ENCODE assay signal across 7 mouse cellular contexts in the genomic region with DNA sequence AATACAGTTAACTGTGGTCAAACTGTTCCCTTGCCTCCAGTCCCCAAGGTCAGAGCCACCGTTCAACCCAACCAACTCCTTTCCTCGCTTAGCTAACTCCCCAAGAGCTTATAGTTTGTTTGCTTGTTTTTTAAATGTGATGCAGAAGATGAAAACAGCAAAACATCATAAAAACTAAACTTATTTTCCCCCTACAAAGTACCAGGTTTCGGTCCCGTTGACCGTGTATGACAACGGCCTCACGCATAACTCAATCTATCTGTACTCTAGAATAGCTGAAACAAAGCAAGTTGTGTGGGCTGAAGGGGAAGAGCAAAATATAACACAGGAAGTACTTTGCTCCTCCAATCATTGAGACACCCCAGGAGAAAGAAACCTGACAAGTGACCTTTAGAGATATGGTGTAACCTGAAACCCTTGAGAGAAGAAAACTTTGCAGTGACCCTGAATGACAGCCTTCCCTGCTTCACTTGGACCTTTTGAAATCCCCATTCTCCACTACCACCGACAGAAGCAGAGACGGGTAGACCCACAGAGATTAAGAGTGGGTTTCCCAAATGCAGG. TPM values are rescaled to one million over a fixed set of nuclear protein-coding genes. Genes with fewer than 3 reads are reported as not detected.
DNase-seq lines count a peak whose midpoint lies in the region; ATAC-seq and TF ChIP-seq lines count a peak whose summit lies in the region.

No protein-coding gene starts in this region.

- DNase-seq in thymus, adult 2 months = no peak
- DNase-seq in thymus, postnatal 10 days (ENCODE audit: low spot score in 2 of 2) = no peak
- DNase-seq in liver, embryonic 14.5 days (ENCODE audit: low read depth in 3 of 3, low spot score in 3 of 3) = no peak
- DNase-seq in thymus, postnatal 14 days = no peak
- DNase-seq in gastrocnemius, postnatal 14 days = no peak

- intact Hi-C loops in gastrocnemius, postnatal 14 days (cut with DNase I; ENCODE audit: low total_unique reads) = no loop called here

- H3K27ac ChIP-seq in thymus, adult 2 months (ENCODE audit: control insufficient read depth, insufficient read depth, low read length) = peak overlapping the region; percentile 5; the same call in 1 of the 2 replicates
- peak overlapping the region; percentile 85 for H3K27ac ChIP-seq in forebrain, embryonic 12.5 days
- H3K27ac ChIP-seq in liver, embryonic 14.5 days = no peak overlapping the region
- H3K27ac ChIP-seq in stomach, embryonic 15.5 days = peak overlapping the region; percentile 94

- H3K4me3 ChIP-seq in thymus, adult 2 months (ENCODE audit: control insufficient read depth, insufficient read depth, low read length) = peak overlapping the region; percentile 84
- H3K4me3 ChIP-seq in forebrain, embryonic 12.5 days (replicated peaks) = peak overlapping the region; percentile 99
- H3K4me3 ChIP-seq in liver, embryonic 14.5 days (ENCODE audit: insufficient read depth in 1 of 2, low read depth in 2 of 2, low read length in 2 of 2) = peak overlapping the region; percentile 71 to 72
- H3K4me3 ChIP-seq in stomach, embryonic 15.5 days (replicated peaks) = peak overlapping the region; percentile 88

- H3K9me3 ChIP-seq in forebrain, embryonic 12.5 days = no peaks in the 10 kb centered on the region
- H3K9me3 ChIP-seq in liver, embryonic 14.5 days (ENCODE audit: control insufficient read depth, low read length) = no peaks in the 10 kb centered on the region
- no peaks in the 10 kb centered on the region for H3K9me3 ChIP-seq in stomach, embryonic 15.5 days

- no peaks in the 10 kb centered on the region for H3K36me3 ChIP-seq in thymus, adult 2 months (ENCODE audit: control insufficient read depth, insufficient read depth, low read length)
- H3K36me3 ChIP-seq in forebrain, embryonic 12.5 days (replicated peaks) = no peaks in the 10 kb centered on the region
- H3K36me3 ChIP-seq in liver, embryonic 14.5 days (replicated peaks; ENCODE audit: control insufficient read depth, insufficient read depth, low read depth) = no peaks in the 10 kb centered on the region
- no peaks in the 10 kb centered on the region for H3K36me3 ChIP-seq in stomach, embryonic 15.5 days

- no peak for TF ChIP-seq CTCF in thymus, adult 2 months (IDR thresholded peaks at IDR 0.05; ENCODE audit: borderline replicate concordance, control insufficient read depth, extremely low read depth, insufficient read depth, low read length, poor library complexity)
- TF ChIP-seq CTCF in liver, embryonic 14.5 days (IDR thresholded peaks at IDR 0.05; ENCODE audit: low read depth) = no peak

- ATAC-seq in forebrain, embryonic 12.5 days (ENCODE audit: low FRiP score) = no peak
- no peak for ATAC-seq in liver, embryonic 14.5 days (ENCODE audit: insufficient read depth)
- ATAC-seq in stomach, embryonic 15.5 days (ENCODE audit: insufficient read depth, low FRiP score, low read depth) = no peak

- H3K27me3 ChIP-seq in thymus, adult 2 months (ENCODE audit: control insufficient read depth, insufficient read depth, low read length) = no peaks in the 10 kb centered on the region
- peaks cover 10% of the 10 kb centered on the region; the same call in 1 of the 2 replicates for H3K27me3 ChIP-seq in forebrain, embryonic 12.5 days
- peaks cover 4% of the 10 kb centered on the region; the same call in 1 of the 2 replicates for H3K27me3 ChIP-seq in liver, embryonic 14.5 days (ENCODE audit: control insufficient read depth, insufficient read depth, low read length)
- no peaks in the 10 kb centered on the region for H3K27me3 ChIP-seq in stomach, embryonic 15.5 days (replicated peaks)

- peaks cover 17% of the 10 kb centered on the region for H3K4me1 ChIP-seq in thymus, adult 2 months (replicated peaks; ENCODE audit: control insufficient read depth, insufficient read depth, low read length)
- peaks cover 48% of the 10 kb centered on the region for H3K4me1 ChIP-seq in forebrain, embryonic 12.5 days
- H3K4me1 ChIP-seq in liver, embryonic 14.5 days (replicated peaks; ENCODE audit: control insufficient read depth in 2 of 2, insufficient read depth in 2 of 2, low read length in 1 of 2) = peaks cover 7 to 23% of the 10 kb centered on the region in 2 experiments
- peaks cover 38% of the 10 kb centered on the region for H3K4me1 ChIP-seq in stomach, embryonic 15.5 days

- 7% methylated on average over 9 of the region's 9 CpGs for WGBS in thymus, adult 2 months
- WGBS in forebrain, embryonic 12.5 days = 27% methylated on average over 9 of the region's 9 CpGs
- WGBS in liver, embryonic 14.5 days (ENCODE audit: insufficient replicate concordance) = 16% methylated on average over 9 of the region's 9 CpGs
- 6% methylated on average over 9 of the region's 9 CpGs for WGBS in stomach, embryonic 15.5 days

- peak overlapping the region; percentile 93 for H3K9ac ChIP-seq in forebrain, embryonic 12.5 days
- H3K9ac ChIP-seq in liver, embryonic 14.5 days (replicated peaks) = peak overlapping the region; percentile 60
- peak overlapping the region; percentile 86; the same call in 1 of the 2 replicates for H3K9ac ChIP-seq in stomach, embryonic 15.5 days

- no peak for TF ChIP-seq EP300 in liver, embryonic 14.5 days (IDR thresholded peaks at IDR 0.05; ENCODE audit: low read depth)

- no peak for TF ChIP-seq POLR2A in thymus, adult 2 months (IDR thresholded peaks at IDR 0.05; ENCODE audit: control insufficient read depth, extremely low read depth, insufficient read depth, low read length, poor library complexity)

- peak overlapping the region; percentile 66 for H3K4me2 ChIP-seq in forebrain, embryonic 12.5 days
- H3K4me2 ChIP-seq in liver, embryonic 14.5 days (ENCODE audit: low read depth) = peak overlapping the region; percentile 95
- peak overlapping the region; percentile 67 for H3K4me2 ChIP-seq in stomach, embryonic 15.5 days

RNA-seq across cellular contexts. Expression of gene Mapkapk2, which starts 1.4 kb away (rescaled TPM):
- polyA plus RNA-seq in thymus, adult 2 months (2012; rRNA removed) = 67.2 and 69.6 TPM in 2 replicates
- polyA plus RNA-seq in forebrain, embryonic 12.5 days (2016; fragmentation: Nextera tagmentation; extraction: Ambion mirVana) = 51.0 and 55.3 TPM in 2 replicates
- 10.3 and 12.9 TPM in 2 replicates for polyA plus RNA-seq in liver, embryonic 14.5 days (2012; rRNA removed)
- 12.8 and 13.6 TPM in 2 replicates for polyA plus RNA-seq in liver, embryonic 14.5 days (2014; fragmentation: Nextera tagmentation; extraction: Ambion mirVana)
- polyA plus RNA-seq in stomach, embryonic 15.5 days (2015; fragmentation: Nextera tagmentation; extraction: Ambion mirVana) = 45.8 and 49.5 TPM in 2 replicates
- 100 to 1,000 TPM; 151 to 154 TPM for total RNA-seq in gastrocnemius, postnatal 14 days (2021)

RNA-seq across cellular contexts. Expression of gene Dyrk3, which starts 41.9 kb away (rescaled TPM):
- 0.78 and 0.98 TPM in 2 replicates for polyA plus RNA-seq in thymus, adult 2 months (2012; rRNA removed)
- 20.9 and 21.8 TPM in 2 replicates for polyA plus RNA-seq in forebrain, embryonic 12.5 days (2016; fragmentation: Nextera tagmentation; extraction: Ambion mirVana)
- 8.5 and 10.6 TPM in 2 replicates for polyA plus RNA-seq in liver, embryonic 14.5 days (2012; rRNA removed)
- polyA plus RNA-seq in liver, embryonic 14.5 days (2014; fragmentation: Nextera tagmentation; extraction: Ambion mirVana) = 14.3 and 14.9 TPM in 2 replicates
- 4.7 and 5.4 TPM in 2 replicates for polyA plus RNA-seq in stomach, embryonic 15.5 days (2015; fragmentation: Nextera tagmentation; extraction: Ambion mirVana)
- total RNA-seq in gastrocnemius, postnatal 14 days (2021) = under 1 TPM; 0.07 to 0.14 TPM

RNA-seq across cellular contexts. Expression of gene Eif2d, which starts 56.8 kb away (rescaled TPM):
- polyA plus RNA-seq in thymus, adult 2 months (2012; rRNA removed) = 41.3 and 41.9 TPM in 2 replicates
- 54.8 and 56.0 TPM in 2 replicates for polyA plus RNA-seq in forebrain, embryonic 12.5 days (2016; fragmentation: Nextera tagmentation; extraction: Ambion mirVana)
- 15.8 and 19.0 TPM in 2 replicates for polyA plus RNA-seq in liver, embryonic 14.5 days (2012; rRNA removed)
- 29.2 and 30.1 TPM in 2 replicates for polyA plus RNA-seq in liver, embryonic 14.5 days (2014; fragmentation: Nextera tagmentation; extraction: Ambion mirVana)
- 54.6 and 64.1 TPM in 2 replicates for polyA plus RNA-seq in stomach, embryonic 15.5 days (2015; fragmentation: Nextera tagmentation; extraction: Ambion mirVana)
- total RNA-seq in gastrocnemius, postnatal 14 days (2021) = 10 to 100 TPM; 23.1 to 26.1 TPM
